Mouse (Mus musculus): ENCODE data around the gene Cebpzos. TPM values are rescaled to one million over a fixed set of nuclear protein-coding genes. Genes with fewer than 3 reads are reported as not detected.

Cebpzos gene
- polyA plus RNA-seq, 1 experiment from 2014 or later, result 83.0 TPM

GRCm38 (mm10) chr17:78891020-78891419, 25.3 kb upstream of the Cebpzos start:
- no peak overlapping the region for H3K4me3 ChIP-seq (ENCODE audit: low read length)
- no peak for ATAC-seq (replicated peaks; ENCODE audit: extremely low read depth, insufficient read depth, low FRiP score)
- H3K4me1 ChIP-seq (ENCODE audit: control insufficient read depth, insufficient read depth, low read length), result no peaks in the 10 kb centered on the region
- H3K27me3 ChIP-seq (ENCODE audit: control insufficient read depth, insufficient read depth, low read length), result no peaks in the 10 kb centered on the region
- no peak overlapping the region for H3K4me2 ChIP-seq (ENCODE audit: low read depth, low read length)
- H3K27ac ChIP-seq (ENCODE audit: low read length), result no peak overlapping the region
- H3K9ac ChIP-seq (ENCODE audit: low read length), result no peak overlapping the region
- WGBS, result 73% methylated on average over 9 of the region's 9 CpGs
- no peaks in the 10 kb centered on the region for H3K36me3 ChIP-seq (ENCODE audit: control insufficient read depth, insufficient read depth)
- H3K9me3 ChIP-seq (replicated peaks; ENCODE audit: control insufficient read depth, low read length), result no peaks in the 10 kb centered on the region

- ATAC-seq (replicated peaks; ENCODE audit: extremely low read depth, insufficient read depth, low FRiP score), result no peak
- Histone ChIP-seq H3K9ac (ENCODE audit: low read length) (no peak overlapping the region), H3K4me2 (ENCODE audit: low read depth, low read length) (no peak overlapping the region), H3K4me3 (ENCODE audit: low read length) (no peak overlapping the region), H3K36me3 (ENCODE audit: control insufficient read depth, insufficient read depth) (no peaks in the 10 kb centered on the region), H3K27ac (ENCODE audit: low read length) (no peak overlapping the region), H3K4me1 (ENCODE audit: control insufficient read depth, insufficient read depth, low read length) (no peaks in the 10 kb centered on the region), H3K27me3 (ENCODE audit: control insufficient read depth, insufficient read depth, low read length) (no peaks in the 10 kb centered on the region), H3K9me3 (replicated peaks; ENCODE audit: control insufficient read depth, low read length) (no peaks in the 10 kb centered on the region)
- WGBS, result 71% methylated on average over 7 of the region's 7 CpGs
These were observed 21.3 kb upstream of the Cebpzos start for GRCm38 (mm10) chr17:78894991-78895390.

GRCm38 (mm10) chr17:78895394-78895793, 20.9 kb upstream of the Cebpzos start:
- Histone ChIP-seq H3K4me3 (ENCODE audit: low read length) (0 out of 2 replicates have a peak overlapping the region, but pooled peaks have one; percentile 30), H3K4me1 (ENCODE audit: control insufficient read depth, insufficient read depth, low read length) (no peaks in the 10 kb centered on the region), H3K9ac (ENCODE audit: low read length) (peak overlapping the region; percentile 6; the same call in 1 of the 2 replicates), H3K36me3 (ENCODE audit: control insufficient read depth, insufficient read depth) (no peaks in the 10 kb centered on the region), H3K27me3 (ENCODE audit: control insufficient read depth, insufficient read depth, low read length) (no peaks in the 10 kb centered on the region), H3K4me2 (ENCODE audit: low read depth, low read length) (peak overlapping the region; percentile 56), H3K27ac (ENCODE audit: low read length) (no peak overlapping the region), H3K9me3 (replicated peaks; ENCODE audit: control insufficient read depth, low read length) (no peaks in the 10 kb centered on the region)
- 14% methylated on average over 8 of the region's 8 CpGs for WGBS
- ATAC-seq (replicated peaks; ENCODE audit: extremely low read depth, insufficient read depth, low FRiP score), result no peak

GRCm38 (mm10) chr17:78903158-78903557, 13.1 kb upstream of the Cebpzos start:
- WGBS, result 74% methylated on average over 2 of the region's 2 CpGs
- Histone ChIP-seq H3K27me3 (ENCODE audit: control insufficient read depth, insufficient read depth, low read length) (no peaks in the 10 kb centered on the region), H3K9me3 (replicated peaks; ENCODE audit: control insufficient read depth, low read length) (no peaks in the 10 kb centered on the region), H3K4me2 (ENCODE audit: low read depth, low read length) (no peak overlapping the region), H3K27ac (ENCODE audit: low read length) (no peak overlapping the region), H3K4me3 (ENCODE audit: low read length) (no peak overlapping the region), H3K4me1 (ENCODE audit: control insufficient read depth, insufficient read depth, low read length) (no peaks in the 10 kb centered on the region), H3K36me3 (ENCODE audit: control insufficient read depth, insufficient read depth) (no peaks in the 10 kb centered on the region), H3K9ac (ENCODE audit: low read length) (no peak overlapping the region)
- no peak for ATAC-seq (replicated peaks; ENCODE audit: extremely low read depth, insufficient read depth, low FRiP score)

GRCm38 (mm10) chr17:78906892-78907291, 9.4 kb upstream of the Cebpzos start, which contains the start of gene Sult6b1:
TSS of gene Sult6b1 (minus strand) at chr17:78906992.
- 80% methylated on average over 5 of the region's 5 CpGs for WGBS
- no peak within 1 kb of the TSS for H3K4me2 ChIP-seq (ENCODE audit: low read depth, low read length)
- no peaks in the 10 kb centered on the region for H3K36me3 ChIP-seq (ENCODE audit: control insufficient read depth, insufficient read depth)
- no peak within 1 kb of the TSS for H3K4me3 ChIP-seq (ENCODE audit: low read length)
- H3K27me3 ChIP-seq (ENCODE audit: control insufficient read depth, insufficient read depth, low read length), result no peaks in the 10 kb centered on the region
- H3K9ac ChIP-seq (ENCODE audit: low read length), result no peak within 1 kb of the TSS
- no peak within 1 kb of the TSS for H3K27ac ChIP-seq (ENCODE audit: low read length)
- no peaks in the 10 kb centered on the region for H3K9me3 ChIP-seq (replicated peaks; ENCODE audit: control insufficient read depth, low read length)
- no peak for ATAC-seq (replicated peaks; ENCODE audit: extremely low read depth, insufficient read depth, low FRiP score)
- H3K4me1 ChIP-seq (ENCODE audit: control insufficient read depth, insufficient read depth, low read length), result no peaks in the 10 kb centered on the region

- H3K9me3 ChIP-seq (replicated peaks; ENCODE audit: control insufficient read depth, low read length), result no peaks in the 10 kb centered on the region
- no peak overlapping the region for H3K27ac ChIP-seq (ENCODE audit: low read length)
- H3K4me3 ChIP-seq (ENCODE audit: low read length), result no peak overlapping the region
- no peaks in the 10 kb centered on the region for H3K36me3 ChIP-seq (ENCODE audit: control insufficient read depth, insufficient read depth)
- 73% methylated on average over 2 of the region's 2 CpGs for WGBS
- H3K27me3 ChIP-seq (ENCODE audit: control insufficient read depth, insufficient read depth, low read length), result no peaks in the 10 kb centered on the region
- no peak overlapping the region for H3K9ac ChIP-seq (ENCODE audit: low read length)
- H3K4me1 ChIP-seq (ENCODE audit: control insufficient read depth, insufficient read depth, low read length), result no peaks in the 10 kb centered on the region
- no peak overlapping the region for H3K4me2 ChIP-seq (ENCODE audit: low read depth, low read length)
- no peak for ATAC-seq (replicated peaks; ENCODE audit: extremely low read depth, insufficient read depth, low FRiP score)
These were observed 6.9 kb upstream of the Cebpzos start for GRCm38 (mm10) chr17:78909374-78909773.

GRCm38 (mm10) chr17:78912861-78913281, 3.4 kb upstream of the Cebpzos start:
- H3K27me3 ChIP-seq (ENCODE audit: control insufficient read depth, insufficient read depth, low read length), result no peaks in the 10 kb centered on the region
- H3K4me3 ChIP-seq (ENCODE audit: low read length), result peak overlapping the region; percentile 53
- peak overlapping the region; percentile 61 for H3K4me2 ChIP-seq (ENCODE audit: low read depth, low read length)
- WGBS, result 23% methylated on average over 6 of the region's 6 CpGs
- peak; percentile 40; the same call in 1 of the 2 replicates for ATAC-seq (replicated peaks; ENCODE audit: extremely low read depth, insufficient read depth, low FRiP score)
- no peak overlapping the region for H3K27ac ChIP-seq (ENCODE audit: low read length)
- H3K36me3 ChIP-seq (ENCODE audit: control insufficient read depth, insufficient read depth), result no peaks in the 10 kb centered on the region
- no peaks in the 10 kb centered on the region for H3K9me3 ChIP-seq (replicated peaks; ENCODE audit: control insufficient read depth, low read length)
- 0 out of 2 replicates have a peak overlapping the region, but pooled peaks have one; percentile 1 for H3K9ac ChIP-seq (ENCODE audit: low read length)
- peaks cover 8% of the 10 kb centered on the region for H3K4me1 ChIP-seq (ENCODE audit: control insufficient read depth, insufficient read depth, low read length)

GRCm38 (mm10) chr17:78913921-78914320, 2.4 kb upstream of the Cebpzos start:
- H3K4me1 ChIP-seq (ENCODE audit: control insufficient read depth, insufficient read depth, low read length), result peaks cover 8% of the 10 kb centered on the region
- H3K27ac ChIP-seq (ENCODE audit: low read length), result no peak overlapping the region
- no peak overlapping the region for H3K4me3 ChIP-seq (ENCODE audit: low read length)
- H3K9ac ChIP-seq (ENCODE audit: low read length), result no peak overlapping the region
- H3K27me3 ChIP-seq (ENCODE audit: control insufficient read depth, insufficient read depth, low read length), result no peaks in the 10 kb centered on the region
- WGBS, result 81% methylated on average over 3 of the region's 3 CpGs
- H3K36me3 ChIP-seq (ENCODE audit: control insufficient read depth, insufficient read depth), result peaks cover 6% of the 10 kb centered on the region; the same call in 1 of the 2 replicates
- no peak overlapping the region for H3K4me2 ChIP-seq (ENCODE audit: low read depth, low read length)
- no peaks in the 10 kb centered on the region for H3K9me3 ChIP-seq (replicated peaks; ENCODE audit: control insufficient read depth, low read length)
- ATAC-seq (replicated peaks; ENCODE audit: extremely low read depth, insufficient read depth, low FRiP score), result no peak

- H3K27ac ChIP-seq (ENCODE audit: low read length), result peak overlapping the region; percentile 93
- peak overlapping the region; percentile 88 for H3K4me3 ChIP-seq (ENCODE audit: low read length)
- no peaks in the 10 kb centered on the region for H3K9me3 ChIP-seq (replicated peaks; ENCODE audit: control insufficient read depth, low read length)
- H3K27me3 ChIP-seq (ENCODE audit: control insufficient read depth, insufficient read depth, low read length), result no peaks in the 10 kb centered on the region
- ATAC-seq (replicated peaks; ENCODE audit: extremely low read depth, insufficient read depth, low FRiP score), result no peak
- 53% methylated on average over 6 of the region's 6 CpGs for WGBS
- H3K36me3 ChIP-seq (ENCODE audit: control insufficient read depth, insufficient read depth), result peaks cover 16% of the 10 kb centered on the region
- peaks cover 8% of the 10 kb centered on the region for H3K4me1 ChIP-seq (ENCODE audit: control insufficient read depth, insufficient read depth, low read length)
- H3K9ac ChIP-seq (ENCODE audit: low read length), result peak overlapping the region; percentile 93
- H3K4me2 ChIP-seq (ENCODE audit: low read depth, low read length), result peak overlapping the region; percentile 90
These were observed 528 bp upstream of the Cebpzos start for GRCm38 (mm10) chr17:78915772-78916171.

Data from heart, embryonic 16.5 days (tissue).